Mouse (Mus musculus) testis, postnatal 14 days (tissue): ENCODE results near the gene Gdf15.
"Not testable (repeated sequence)": the region's sequence is repeated elsewhere in the genome, so short reads cannot be mapped to it uniquely, and the experiment has no call there.

Source experiments
- DNase-seq: peaks from one replicate; pipeline ENCODE4 v3.0.0; 2021; ENCODE audit warnings: low spot score

The Gdf15 gene

GRCm38 (mm10) chr8:70605871-70606779, 26.1 kb downstream of the Gdf15 start:
- DNase-seq: no peak

- no peak for DNase-seq
Observed at GRCm38 (mm10) chr8:70604558-70604957, 27.7 kb downstream of the Gdf15 start.

DNA sequence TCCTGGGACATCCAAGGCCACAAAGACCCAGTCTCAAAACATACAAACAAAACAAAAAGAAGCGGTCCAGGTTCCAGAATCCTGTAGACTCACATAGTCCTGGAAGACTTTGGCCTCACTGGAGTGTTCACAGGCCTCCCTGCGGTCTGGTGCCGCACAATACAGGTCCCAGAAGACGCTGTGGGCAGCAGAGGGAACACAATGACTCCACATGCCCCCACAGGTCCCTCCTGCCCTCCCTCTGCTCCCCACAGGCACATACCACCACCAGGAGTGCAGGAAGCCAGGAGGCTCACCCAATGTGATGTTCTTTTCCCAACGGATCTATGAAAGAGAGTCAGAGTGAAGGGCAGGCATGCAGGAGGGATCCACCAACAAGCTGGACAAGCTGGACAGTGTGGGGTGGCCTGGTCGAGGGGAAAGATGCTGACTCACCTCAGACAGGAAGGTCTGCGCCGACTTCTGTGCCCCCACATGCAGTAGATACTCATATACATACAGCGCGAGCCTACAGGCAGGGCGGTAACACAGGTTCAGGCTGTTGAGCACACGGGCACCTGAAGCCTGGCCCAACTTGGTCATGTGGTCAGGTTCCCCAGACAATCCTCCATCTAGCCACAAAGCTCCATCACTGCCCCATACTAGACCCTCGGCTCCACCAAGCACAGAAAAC, 30.0 kb downstream of the Gdf15 start:
- no peak for DNase-seq

DNA sequence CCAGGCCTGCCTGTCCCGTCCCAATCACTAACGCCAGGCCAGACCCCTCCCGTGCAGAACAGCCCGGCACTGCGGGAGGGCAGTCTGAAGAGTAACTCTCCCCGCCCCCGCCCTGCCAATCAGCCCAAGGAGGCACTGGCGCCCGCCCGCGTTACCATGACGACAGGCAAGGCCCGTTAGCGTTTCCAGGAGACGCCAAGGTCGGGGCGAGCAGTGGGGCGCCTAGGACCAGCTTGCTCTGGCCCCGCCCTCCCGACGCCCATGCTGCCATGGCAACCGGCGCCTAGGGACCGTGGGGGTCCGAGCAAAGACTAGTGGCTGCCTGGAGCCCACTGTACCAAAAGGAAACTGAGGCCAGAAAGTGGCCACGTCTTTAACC, 31.0 kb downstream of the Gdf15 start:
- peak; percentile 91 for DNase-seq

DNA sequence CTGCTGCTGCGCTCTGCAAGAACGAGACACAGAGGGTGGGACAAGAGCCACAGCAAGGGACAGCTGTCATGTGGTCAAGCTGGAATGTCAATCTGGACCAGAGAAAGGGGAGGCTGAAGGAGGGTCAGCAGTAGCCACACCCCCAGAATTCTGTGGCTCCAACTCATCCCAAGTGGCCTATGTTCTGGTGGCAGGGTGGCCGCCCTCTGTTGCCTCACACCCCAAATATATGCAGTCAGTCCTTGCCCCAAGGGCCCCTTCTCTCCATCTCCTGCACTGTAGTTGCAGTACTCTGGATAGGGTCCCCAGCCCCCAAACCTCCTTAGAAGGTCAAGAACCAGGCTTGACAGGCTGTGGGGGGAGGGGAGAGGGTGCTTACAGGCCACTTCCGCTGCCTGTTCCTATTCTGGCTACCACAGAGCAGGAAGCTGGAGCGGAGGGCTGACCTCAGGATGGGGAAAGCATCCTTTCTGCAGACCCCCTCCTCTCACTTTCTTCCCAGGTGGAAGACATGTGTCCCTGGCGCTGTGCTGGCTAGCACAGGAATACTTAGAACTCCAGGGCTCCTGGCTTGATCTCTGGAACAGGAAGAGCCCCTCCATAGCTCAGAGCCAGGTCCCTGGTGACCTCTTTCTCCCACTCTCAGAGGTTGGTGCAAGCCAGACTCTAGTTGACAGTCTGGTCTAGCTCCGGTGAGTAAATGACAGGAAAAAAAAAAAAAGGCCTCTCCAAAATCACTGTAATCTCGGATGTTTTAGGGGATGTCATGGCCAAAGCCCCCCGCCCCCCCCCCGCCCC, 31.6 kb downstream of the Gdf15 start:
- DNase-seq: no peak

DNA sequence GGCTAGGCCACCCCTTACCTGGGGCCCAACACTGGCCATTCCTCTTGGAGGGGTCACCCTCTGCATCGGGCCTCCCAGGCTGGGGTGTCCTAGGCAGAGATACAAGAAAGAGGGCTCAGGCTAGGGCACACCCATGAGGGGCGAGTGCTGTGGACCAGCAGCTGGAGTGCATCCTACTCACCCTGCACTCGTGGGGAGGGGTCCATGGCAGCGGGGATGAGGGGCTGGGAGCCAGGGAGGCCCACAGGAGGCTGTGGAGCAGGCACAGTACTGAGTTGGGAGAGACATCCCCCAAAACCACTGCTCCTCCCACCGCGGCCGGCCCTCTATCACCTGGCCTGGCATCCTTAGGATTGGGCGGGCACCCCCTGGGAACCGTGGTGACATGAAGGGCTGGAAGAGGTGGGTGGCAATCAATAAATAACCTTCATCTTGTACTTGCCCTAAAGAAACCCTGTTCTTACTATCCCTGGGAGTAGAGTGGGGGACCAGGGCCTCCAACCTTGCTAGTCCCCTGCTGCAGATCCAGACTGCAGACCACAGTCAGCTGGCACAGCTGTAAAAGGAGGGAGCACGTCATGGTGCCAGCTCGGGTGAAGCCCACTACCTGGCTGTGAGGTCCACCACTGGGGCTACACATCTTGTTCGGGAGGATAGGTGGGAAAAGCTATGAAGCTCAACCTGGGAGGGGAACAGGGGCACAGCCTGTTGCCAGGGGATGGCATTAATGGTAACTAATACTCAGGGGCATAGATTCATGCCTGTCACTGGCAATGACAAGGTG, 32.6 kb downstream of the Gdf15 start:
- DNase-seq: no peak

DNA sequence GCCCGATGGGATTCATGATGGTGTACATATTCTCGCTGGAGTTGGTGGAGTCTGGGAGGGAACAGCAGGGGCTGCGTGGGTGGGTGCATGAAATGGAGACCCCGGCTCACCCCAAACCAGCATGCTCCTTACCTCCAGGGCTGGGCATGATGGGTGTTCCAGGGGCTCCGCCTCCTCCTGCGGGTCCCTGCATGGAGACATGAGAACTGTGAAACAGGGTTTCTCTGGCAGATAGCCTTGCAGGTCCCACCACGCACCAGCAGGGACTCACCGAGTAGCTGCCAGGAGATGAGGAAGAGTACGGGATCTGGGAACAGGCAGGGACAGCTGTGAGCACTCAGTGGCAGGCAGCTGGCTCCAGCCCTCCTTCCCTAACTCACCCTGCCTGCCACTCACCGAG, 33.5 kb downstream of the Gdf15 start:
- no peak for DNase-seq

DNA sequence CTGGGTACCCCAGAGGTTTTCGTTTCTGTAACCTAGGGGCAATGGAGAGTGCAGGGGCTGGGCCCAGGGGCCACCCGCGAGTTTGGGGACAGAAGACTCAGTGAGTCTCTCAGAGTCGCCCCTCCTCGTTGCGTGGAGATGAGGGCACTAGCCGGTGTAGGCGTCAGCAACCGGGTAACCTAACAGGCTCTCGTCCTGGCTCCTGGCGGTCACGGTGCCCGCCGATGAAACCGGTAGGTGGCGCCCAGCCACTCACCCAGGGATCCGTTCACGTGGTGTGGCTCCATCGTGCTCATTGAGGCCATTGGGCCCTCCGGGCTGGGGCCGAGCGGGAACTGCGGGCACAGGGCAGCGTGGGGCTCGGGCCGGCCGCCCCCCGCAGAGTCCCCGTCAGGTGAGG, 34.0 kb downstream of the Gdf15 start:
- peak; percentile 81 for DNase-seq

DNA sequence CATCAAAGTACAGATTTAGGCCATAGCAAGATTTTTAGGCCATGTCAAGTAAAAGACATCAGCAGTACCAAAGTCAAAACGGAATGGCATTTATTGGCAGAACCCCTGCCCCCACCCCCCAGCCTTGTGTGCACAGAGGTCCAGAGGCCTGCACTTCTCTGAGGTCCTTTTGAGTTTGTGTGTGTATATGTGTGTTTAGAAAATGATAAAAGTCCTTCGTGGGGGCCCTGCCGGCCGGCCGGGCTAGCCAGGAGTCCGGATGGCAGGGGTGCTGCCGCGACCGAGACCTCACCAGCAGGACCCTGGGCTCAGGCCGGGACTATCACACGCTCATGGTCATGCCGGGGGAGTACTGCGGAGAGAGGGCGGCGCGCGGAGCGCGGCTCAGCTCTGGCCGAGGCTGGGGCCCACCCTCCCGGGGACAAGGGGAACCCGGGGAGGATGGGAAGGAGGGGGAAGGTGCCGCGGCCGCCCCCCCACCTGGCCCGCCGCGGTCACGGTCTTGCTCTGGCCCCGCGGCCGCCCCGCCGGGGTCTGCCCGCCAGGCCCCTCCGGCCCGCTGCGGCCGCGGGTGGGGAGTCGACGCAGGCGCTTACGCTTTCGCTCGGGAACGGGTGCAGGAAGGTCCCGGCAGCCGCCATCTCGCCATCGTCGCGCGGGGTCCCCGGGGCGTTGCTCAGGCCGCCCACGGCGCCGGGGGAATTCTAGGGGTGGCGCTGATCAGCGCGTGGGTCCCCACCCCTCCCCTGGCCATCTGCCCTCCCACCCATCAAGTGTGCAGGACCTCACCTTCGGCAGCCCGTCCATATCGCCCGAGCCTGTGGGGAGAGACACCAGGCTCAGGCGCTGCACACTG, 34.6 kb downstream of the Gdf15 start:
- DNase-seq: no peak

DNA sequence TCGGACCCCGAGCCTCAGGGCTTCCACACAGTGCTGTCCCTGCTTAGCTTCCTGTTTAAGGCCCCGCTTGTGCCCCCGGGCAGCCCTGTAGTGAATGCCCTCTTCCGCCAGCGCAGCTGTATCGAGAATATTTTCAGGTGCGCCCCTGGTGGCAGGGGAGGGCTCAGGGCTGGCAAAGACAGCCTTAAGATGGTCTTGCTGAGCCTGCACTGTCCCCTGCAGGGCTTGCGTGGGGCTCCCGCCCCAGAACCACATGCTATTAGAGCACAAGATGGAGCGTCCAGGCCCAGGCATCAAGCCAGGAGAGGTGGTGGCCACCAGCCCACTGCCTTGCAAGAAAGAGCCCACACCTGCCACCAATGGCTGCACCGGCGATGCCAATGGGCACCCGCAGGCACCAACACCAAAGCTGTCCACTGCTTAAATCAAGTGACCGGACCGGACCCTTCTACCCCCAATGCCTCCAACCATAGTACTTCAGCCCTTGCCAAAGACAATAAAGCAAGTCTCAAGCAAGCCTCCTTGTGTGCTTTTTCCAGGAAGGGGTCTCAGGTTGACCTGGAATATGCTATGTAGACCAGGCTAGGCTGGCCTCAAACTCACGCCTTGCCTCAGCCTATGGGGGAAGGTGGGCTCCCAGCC, 35.4 kb downstream of the Gdf15 start:
- DNase-seq: no peak

- DNase-seq: no peak
Observed at GRCm38 (mm10) chr8:70596216-70596615, 36.0 kb downstream of the Gdf15 start.

DNA sequence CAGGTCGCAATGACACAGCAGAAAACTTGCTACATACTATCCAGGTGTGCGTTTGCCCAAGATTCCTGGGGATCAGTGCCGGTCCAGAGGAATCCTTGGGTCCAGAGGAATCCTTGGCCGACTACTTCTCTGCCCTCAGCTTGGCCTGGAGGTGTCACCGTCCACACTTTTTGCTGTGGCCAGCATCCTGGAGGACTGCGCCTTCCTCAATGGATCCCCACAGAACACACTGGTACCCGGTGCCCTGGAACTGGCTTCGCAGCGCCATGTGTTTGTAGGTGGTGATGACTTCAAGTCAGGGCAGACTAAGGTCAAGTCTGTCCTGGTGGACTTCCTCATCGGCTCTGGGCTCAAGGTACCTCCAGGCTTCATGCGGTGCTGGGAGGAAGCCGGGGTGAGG, 36.4 kb downstream of the Gdf15 start:
- no peak for DNase-seq

GRCm38 (mm10) chr8:70594621-70595564, 37.4 kb downstream of the Gdf15 start:
- peak; percentile 75 for DNase-seq

- DNase-seq: peak; percentile 93
Observed at GRCm38 (mm10) chr8:70593961-70594609, 38.2 kb downstream of the Gdf15 start, which contains the start of gene Isyna1. Gene Isyna1 (plus strand): TSS chr8:70594373.

GRCm38 (mm10) chr8:70593173-70593572, 39.1 kb downstream of the Gdf15 start:
- DNase-seq: peak; percentile 83

GRCm38 (mm10) chr8:70591569-70591968, 40.7 kb downstream of the Gdf15 start:
- DNase-seq: no peak

DNA sequence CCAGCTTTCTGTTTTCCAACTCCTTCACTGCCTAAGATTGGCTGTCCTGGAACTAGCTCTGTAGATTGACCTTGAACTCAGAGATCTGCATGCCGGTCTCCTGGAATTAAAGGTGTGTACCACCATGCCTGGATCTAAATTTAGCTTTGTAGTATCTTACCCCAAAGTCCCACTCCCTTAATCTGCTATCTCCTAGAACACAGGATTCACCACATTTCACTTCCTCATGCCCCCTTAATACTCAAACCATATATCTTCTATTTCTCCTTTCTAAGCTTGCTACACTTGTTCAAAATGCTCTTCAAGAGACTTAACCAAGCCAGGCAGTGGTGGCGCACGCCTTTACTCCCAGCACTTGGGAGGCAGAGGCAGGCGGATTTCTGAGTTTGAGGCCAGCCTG, 44.3 kb downstream of the Gdf15 start:
- DNase-seq: not testable (repeated sequence)

DNA sequence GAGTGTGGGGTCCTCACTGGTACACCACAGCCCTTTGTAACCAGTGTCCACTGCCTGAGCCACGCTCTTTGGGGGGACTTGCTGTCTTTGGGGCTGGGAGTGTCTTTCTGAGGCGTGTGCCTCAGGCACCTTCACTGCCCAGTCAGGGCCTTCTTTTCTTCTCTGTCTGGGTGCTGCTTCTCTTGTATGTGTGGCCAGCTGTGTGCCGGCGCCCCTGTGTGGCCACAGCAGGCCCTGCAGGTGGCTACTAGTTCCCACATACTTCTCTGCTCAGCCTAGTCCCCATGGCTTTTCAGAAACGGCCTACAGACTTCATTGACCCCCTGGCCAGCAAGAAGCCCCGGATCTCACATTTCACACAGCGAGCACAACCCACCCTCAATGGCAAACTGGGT, 47.0 kb downstream of the Gdf15 start:
- DNase-seq: no peak
